Mouse (Mus musculus) heart, embryonic 10.5 days (tissue): ENCODE results near the gene Patl2. TPM values are rescaled to one million over a fixed set of nuclear protein-coding genes. Genes with fewer than 3 reads are reported as not detected.

Experiments used
- polyA plus RNA-seq: library from polyadenylated mRNA; unstranded; fragments of >200 nt; fragmentation: Nextera tagmentation; extraction: Ambion mirVana; gene quantifications from 2 replicates; pipeline ENCODE4 v1.2.1, GENCODE M21; 2016

Gene Patl2
- polyA plus RNA-seq, 1 experiment from 2014 or later = 0.05 TPM

Other genes starting within 250 kb of the Patl2 start
- gene Ctdspl2, start 230.2 kb downstream of the Patl2 start, polyA plus RNA-seq = 41.5 and 49.3 TPM in 2 replicates
- gene Mageb3, start 230.1 kb downstream of the Patl2 start, polyA plus RNA-seq = 0.06 and 0.25 TPM in 2 replicates
- gene Eif3j1, start 157.6 kb downstream of the Patl2 start, polyA plus RNA-seq = 13.2 and 16.2 TPM in 2 replicates
- 8.2 and 8.8 TPM in 2 replicates for gene Spg11, start 67.8 kb downstream of the Patl2 start, polyA plus RNA-seq
- gene B2m, start 38.5 kb downstream of the Patl2 start, polyA plus RNA-seq = 143 and 154 TPM in 2 replicates
- 0.11 TPM in 1 of 2 replicates, not detected in the other for gene Trim69, start 25.5 kb downstream of the Patl2 start, polyA plus RNA-seq
- not detected in 2 replicates for gene Terb2, start 83 bp upstream of the Patl2 start, polyA plus RNA-seq
- 40.8 and 41.3 TPM in 2 replicates for gene Sord, start 48.6 kb upstream of the Patl2 start, polyA plus RNA-seq
- not detected in 2 replicates for gene Duox2, start 112.3 kb upstream of the Patl2 start, polyA plus RNA-seq
- gene Duoxa2, start 112.7 kb upstream of the Patl2 start, polyA plus RNA-seq = 0.26 TPM in 1 of 2 replicates, not detected in the other
- not detected in 2 replicates for gene Duoxa1, start 127.5 kb upstream of the Patl2 start, polyA plus RNA-seq
- 0.02 TPM in 1 of 2 replicates, not detected in the other for gene Duox1, start 129.5 kb upstream of the Patl2 start, polyA plus RNA-seq
- gene Shf, start 183.0 kb upstream of the Patl2 start, polyA plus RNA-seq = 3.2 and 5.4 TPM in 2 replicates
- 0.10 and 0.26 TPM in 2 replicates for gene Slc28a2, start 240.3 kb upstream of the Patl2 start, polyA plus RNA-seq